12 mouse cellular contexts compared by ENCODE assay signal in genomic region chr17:25416219-25416618, GRCm38 (mm10). TPM values are rescaled to one million over a fixed set of nuclear protein-coding genes. Genes with fewer than 3 reads are reported as not detected.
DNase-seq lines count a peak whose midpoint lies in the region; ATAC-seq and TF ChIP-seq lines count a peak whose summit lies in the region.
"Had no signal": no experiment of that assay in that cellular context is flagged by ENCODE, and none has a peak within 500 bp of the region (broad histone marks: within the 10 kb centered on the region; RNA-seq: fewer than 3 reads in every experiment).

No protein-coding gene starts in this region.

- H3K9me3 ChIP-seq in kidney, embryonic 16.5 days (ENCODE audit: low read length), result no peaks in the 10 kb centered on the region
- H3K9me3 ChIP-seq in forebrain, embryonic 11.5 days (ENCODE audit: control insufficient read depth, low read length), result no peaks in the 10 kb centered on the region
- no peaks in the 10 kb centered on the region for H3K9me3 ChIP-seq in hindbrain, embryonic 12.5 days (replicated peaks)
- no peaks in the 10 kb centered on the region for H3K9me3 ChIP-seq in midbrain, embryonic 13.5 days

- DNase-seq in kidney, postnatal 14 days, result no peak
- no peak for DNase-seq in forebrain, embryonic 11.5 days (ENCODE audit: low spot score)
- no peak for DNase-seq in left cerebral cortex, adult 2 months (ENCODE audit: extremely low spot score in 1 of 2, low spot score in 2 of 2)
- no peak for DNase-seq in thymus, postnatal 4 days
- DNase-seq: cerebellum, adult 11 months had no signal

- peak overlapping the region; percentile 57 for H3K27ac ChIP-seq in kidney, embryonic 16.5 days (ENCODE audit: low read length)
- peak overlapping the region; percentile 31; the same call in 1 of the 2 replicates for H3K27ac ChIP-seq in forebrain, embryonic 11.5 days (ENCODE audit: low read depth, low read length)
- H3K27ac ChIP-seq in hindbrain, embryonic 12.5 days, result peak overlapping the region; percentile 86
- peak overlapping the region; percentile 78 for H3K27ac ChIP-seq in midbrain, embryonic 13.5 days
- H3K27ac ChIP-seq in left cerebral cortex, adult 2 months, result no peak overlapping the region
- H3K27ac ChIP-seq: heart, adult 2 months had no signal

- intact Hi-C loops in left cerebral cortex, adult 2 months (cut with DNase I), result no loop called here

- no peak for TF ChIP-seq CTCF in left cerebral cortex, adult 2 months (IDR thresholded peaks at IDR 0.05)

- H3K4me2 ChIP-seq in kidney, embryonic 16.5 days (replicated peaks; ENCODE audit: low read depth, low read length), result no peak overlapping the region
- H3K4me2 ChIP-seq in forebrain, embryonic 11.5 days (ENCODE audit: low read depth, low read length, severe bottlenecking), result peak overlapping the region; percentile 11; the same call in 1 of the 2 replicates
- peak overlapping the region; percentile 25; the same call in 1 of the 2 replicates for H3K4me2 ChIP-seq in hindbrain, embryonic 12.5 days (replicated peaks)
- peak overlapping the region; percentile 22 for H3K4me2 ChIP-seq in midbrain, embryonic 13.5 days (replicated peaks)

- 0 out of 2 replicates have a peak, but pooled peaks have one; percentile 24 for ATAC-seq in kidney, embryonic 16.5 days (ENCODE audit: low FRiP score, low TSS enrichment)
- no peak for ATAC-seq in forebrain, embryonic 11.5 days (replicated peaks; ENCODE audit: low FRiP score)
- ATAC-seq in hindbrain, embryonic 12.5 days (ENCODE audit: low FRiP score), result peak; percentile 29; the same call in 1 of the 2 replicates
- ATAC-seq in midbrain, embryonic 13.5 days, result peak; percentile 25
- ATAC-seq in erythroid progenitor cell, adult 5-6 weeks (replicated peaks; ENCODE audit: low FRiP score, poor library complexity, severe bottlenecking), result no peak

- no peaks in the 10 kb centered on the region for H3K36me3 ChIP-seq in kidney, embryonic 16.5 days (ENCODE audit: insufficient read depth, low read length)
- H3K36me3 ChIP-seq in forebrain, embryonic 11.5 days (ENCODE audit: control insufficient read depth, insufficient read depth, low read length), result no peaks in the 10 kb centered on the region
- no peaks in the 10 kb centered on the region for H3K36me3 ChIP-seq in hindbrain, embryonic 12.5 days
- H3K36me3 ChIP-seq in midbrain, embryonic 13.5 days, result no peaks in the 10 kb centered on the region

- WGBS in kidney, embryonic 16.5 days, result 24% methylated on average over 3 of the region's 3 CpGs
- 19% methylated on average over 3 of the region's 3 CpGs for WGBS in forebrain, embryonic 11.5 days
- 13% methylated on average over 3 of the region's 3 CpGs for WGBS in hindbrain, embryonic 12.5 days
- 13% methylated on average over 3 of the region's 3 CpGs for WGBS in midbrain, embryonic 13.5 days

- H3K4me1 ChIP-seq in kidney, embryonic 16.5 days (ENCODE audit: insufficient read depth, low read length), result peaks cover 43% of the 10 kb centered on the region
- H3K4me1 ChIP-seq in forebrain, embryonic 11.5 days (replicated peaks; ENCODE audit: control insufficient read depth, insufficient read depth, low read length), result peaks cover 45% of the 10 kb centered on the region
- H3K4me1 ChIP-seq in hindbrain, embryonic 12.5 days, result peaks cover 75% of the 10 kb centered on the region
- H3K4me1 ChIP-seq in midbrain, embryonic 13.5 days (replicated peaks), result peaks cover 79% of the 10 kb centered on the region

- H3K4me3 ChIP-seq in kidney, embryonic 16.5 days (ENCODE audit: low read length), result no peak overlapping the region
- no peak overlapping the region for H3K4me3 ChIP-seq in forebrain, embryonic 11.5 days (ENCODE audit: low read depth, low read length)
- H3K4me3 ChIP-seq in hindbrain, embryonic 12.5 days, result no peak overlapping the region
- H3K4me3 ChIP-seq in midbrain, embryonic 13.5 days (replicated peaks), result no peak overlapping the region
- no peak overlapping the region for H3K4me3 ChIP-seq in left cerebral cortex, adult 2 months
- H3K4me3 ChIP-seq: heart, adult 2 months had no signal

- no peak overlapping the region for H3K9ac ChIP-seq in kidney, embryonic 16.5 days (replicated peaks; ENCODE audit: low read length)
- H3K9ac ChIP-seq in forebrain, embryonic 11.5 days (ENCODE audit: low read length), result 0 out of 2 replicates have a peak overlapping the region, but pooled peaks have one; percentile 12
- H3K9ac ChIP-seq in hindbrain, embryonic 12.5 days, result 0 out of 2 replicates have a peak overlapping the region, but pooled peaks have one; percentile 24
- peak overlapping the region; percentile 49 for H3K9ac ChIP-seq in midbrain, embryonic 13.5 days (replicated peaks)

- no peaks in the 10 kb centered on the region for H3K27me3 ChIP-seq in kidney, embryonic 16.5 days (ENCODE audit: insufficient read depth, low read length)
- no peaks in the 10 kb centered on the region for H3K27me3 ChIP-seq in forebrain, embryonic 11.5 days (ENCODE audit: control insufficient read depth, insufficient read depth, low read length)
- H3K27me3 ChIP-seq in hindbrain, embryonic 12.5 days, result no peaks in the 10 kb centered on the region
- no peaks in the 10 kb centered on the region for H3K27me3 ChIP-seq in midbrain, embryonic 13.5 days

RNA-seq across cellular contexts. Expression of gene Cacna1h, which starts 17.4 kb away (rescaled TPM):
- polyA plus RNA-seq in kidney, embryonic 16.5 days (2015; fragmentation: Nextera tagmentation; extraction: Ambion mirVana), result 3.3 and 3.5 TPM in 2 replicates
- 4.4 and 4.7 TPM in 2 replicates for polyA plus RNA-seq in forebrain, embryonic 11.5 days (2014; fragmentation: Nextera tagmentation; extraction: Ambion mirVana)
- 12.5 and 12.7 TPM in 2 replicates for polyA plus RNA-seq in hindbrain, embryonic 12.5 days (2016; fragmentation: Nextera tagmentation; extraction: Ambion mirVana)
- polyA plus RNA-seq in midbrain, embryonic 13.5 days (2015; fragmentation: Nextera tagmentation; extraction: Ambion mirVana), result 8.6 and 11.5 TPM in 2 replicates
- total RNA-seq in left cerebral cortex, adult 2 months (2021), result 10 to 100 TPM; 45.2 to 48.0 TPM
- total RNA-seq in erythroid progenitor cell, adult 5-6 weeks (2015; ENCODE audit: low replicate concordance), result 10.5 TPM in 1 of 2 replicates, not detected in the other
- total RNA-seq in erythroid progenitor cell, adult 5-6 weeks (2017; ENCODE audit: low replicate concordance), result 0.91 and 2.3 TPM in 2 replicates

RNA-seq across cellular contexts. Expression of gene Tekt4, which starts 38.2 kb away (rescaled TPM):
- polyA plus RNA-seq in kidney, embryonic 16.5 days (2015; fragmentation: Nextera tagmentation; extraction: Ambion mirVana), result not detected in 2 replicates
- polyA plus RNA-seq in forebrain, embryonic 11.5 days (2014; fragmentation: Nextera tagmentation; extraction: Ambion mirVana), result 0.12 and 0.29 TPM in 2 replicates
- 1.0 and 1.7 TPM in 2 replicates for polyA plus RNA-seq in hindbrain, embryonic 12.5 days (2016; fragmentation: Nextera tagmentation; extraction: Ambion mirVana)
- 0.50 and 0.81 TPM in 2 replicates for polyA plus RNA-seq in midbrain, embryonic 13.5 days (2015; fragmentation: Nextera tagmentation; extraction: Ambion mirVana)
- 1 to 10 TPM; 2.1 to 2.4 TPM for total RNA-seq in left cerebral cortex, adult 2 months (2021)
- total RNA-seq in erythroid progenitor cell, adult 5-6 weeks (2015; ENCODE audit: low replicate concordance), result not detected in 2 replicates
- not detected in 2 replicates for total RNA-seq in erythroid progenitor cell, adult 5-6 weeks (2017; ENCODE audit: low replicate concordance)
- total RNA-seq: heart, adult 2 months; MEL had no signal
- polyA plus RNA-seq: small intestine, adult 2 months had no signal

RNA-seq across cellular contexts. Expression of gene Tpsg1, which starts 47.1 kb away (rescaled TPM):
- 0.25 TPM in 1 of 2 replicates, not detected in the other for polyA plus RNA-seq in kidney, embryonic 16.5 days (2015; fragmentation: Nextera tagmentation; extraction: Ambion mirVana)
- 0.45 TPM in 1 of 2 replicates, not detected in the other for polyA plus RNA-seq in forebrain, embryonic 11.5 days (2014; fragmentation: Nextera tagmentation; extraction: Ambion mirVana)
- polyA plus RNA-seq in hindbrain, embryonic 12.5 days (2016; fragmentation: Nextera tagmentation; extraction: Ambion mirVana), result 0.86 TPM in 1 of 2 replicates, not detected in the other
- 1.1 TPM in 1 of 2 replicates, not detected in the other for polyA plus RNA-seq in midbrain, embryonic 13.5 days (2015; fragmentation: Nextera tagmentation; extraction: Ambion mirVana)
- total RNA-seq in left cerebral cortex, adult 2 months (2021), result not detected
- not detected in 2 replicates for total RNA-seq in erythroid progenitor cell, adult 5-6 weeks (2015; ENCODE audit: low replicate concordance)
- not detected in 2 replicates for total RNA-seq in erythroid progenitor cell, adult 5-6 weeks (2017; ENCODE audit: low replicate concordance)
- total RNA-seq: heart, adult 2 months; MEL had no signal

RNA-seq across cellular contexts. Expression of gene Tpsb2, which starts 50.1 kb away (rescaled TPM):
- 2.0 and 2.2 TPM in 2 replicates for polyA plus RNA-seq in kidney, embryonic 16.5 days (2015; fragmentation: Nextera tagmentation; extraction: Ambion mirVana)
- not detected in 2 replicates for polyA plus RNA-seq in forebrain, embryonic 11.5 days (2014; fragmentation: Nextera tagmentation; extraction: Ambion mirVana)
- not detected in 2 replicates for polyA plus RNA-seq in hindbrain, embryonic 12.5 days (2016; fragmentation: Nextera tagmentation; extraction: Ambion mirVana)
- polyA plus RNA-seq in midbrain, embryonic 13.5 days (2015; fragmentation: Nextera tagmentation; extraction: Ambion mirVana), result not detected in 2 replicates
- not detected for total RNA-seq in left cerebral cortex, adult 2 months (2021)
- not detected in 2 replicates for total RNA-seq in erythroid progenitor cell, adult 5-6 weeks (2015; ENCODE audit: low replicate concordance)
- not detected in 2 replicates for total RNA-seq in erythroid progenitor cell, adult 5-6 weeks (2017; ENCODE audit: low replicate concordance)
- total RNA-seq: MEL had no signal
- polyA plus RNA-seq: small intestine, adult 2 months had no signal

Comparison
In these comparisons a context has a peak if more than half of its experiments do, and no peak if none do; other contexts are left out.
1. ATAC-seq: peak in kidney, embryonic 16.5 days (single experiment), hindbrain, embryonic 12.5 days (single experiment) and midbrain, embryonic 13.5 days (single experiment); none in forebrain, embryonic 11.5 days (single experiment) and erythroid progenitor cell, adult 5-6 weeks (single experiment).